Mouse (Mus musculus) monocyte, adult 2 months (primary cell): ENCODE data around the gene Dpm3.

ENCODE experiments used
- DNase-seq, 2 experiments: peaks; one replicate each; pipeline ENCODE4 v3.0.0; 2022; ENCODE audit warnings: low spot score in 2 of 2, low read depth in 1 of 2

The Dpm3 gene

GRCm38 (mm10) chr3:89266439-89266893 is 7.3 kb downstream of the Dpm3 start:
- no peak for DNase-seq

GRCm38 (mm10) chr3:89268916-89269315 is 9.8 kb downstream of the Dpm3 start:
- DNase-seq: no peak

GRCm38 (mm10) chr3:89270051-89270755 is 11.0 kb downstream of the Dpm3 start, which contains the start of gene Slc50a1:
Gene Slc50a1 (minus strand): TSS chr3:89270570.
- peak in 1 of 2 experiments; percentile 33 for DNase-seq

GRCm38 (mm10) chr3:89270891-89271290 is 11.7 kb downstream of the Dpm3 start:
- DNase-seq: no peak

- no peak for DNase-seq
These were observed 12.6 kb downstream of the Dpm3 start for GRCm38 (mm10) chr3:89271760-89272159.

GRCm38 (mm10) chr3:89276061-89276460 is 16.9 kb downstream of the Dpm3 start:
- DNase-seq: no peak

GRCm38 (mm10) chr3:89277281-89278021 is 18.3 kb downstream of the Dpm3 start:
- no peak for DNase-seq

- DNase-seq: no peak
These were observed 18.9 kb downstream of the Dpm3 start for GRCm38 (mm10) chr3:89278107-89278506.

GRCm38 (mm10) chr3:89278643-89279042 is 19.5 kb downstream of the Dpm3 start:
- no peak for DNase-seq

GRCm38 (mm10) chr3:89279153-89279890 is 20.2 kb downstream of the Dpm3 start:
- DNase-seq: peak; percentile 21 to 30

GRCm38 (mm10) chr3:89280050-89280605 is 21.0 kb downstream of the Dpm3 start:
- DNase-seq: no peak

GRCm38 (mm10) chr3:89280606-89281511 is 21.7 kb downstream of the Dpm3 start, which contains the start of gene Efna1:
Gene Efna1 (minus strand): TSS chr3:89281142.
- DNase-seq: no peak

- peak; percentile 39 to 66 for DNase-seq
These were observed 22.6 kb downstream of the Dpm3 start for GRCm38 (mm10) chr3:89281579-89282290.

- no peak for DNase-seq
These were observed 23.1 kb downstream of the Dpm3 start for GRCm38 (mm10) chr3:89282291-89282643.

- DNase-seq: no peak
These were observed 25.1 kb downstream of the Dpm3 start for GRCm38 (mm10) chr3:89284261-89284660.

GRCm38 (mm10) chr3:89285526-89285925 is 26.4 kb downstream of the Dpm3 start:
- DNase-seq: no peak

- DNase-seq: no peak
These were observed 28.1 kb downstream of the Dpm3 start for GRCm38 (mm10) chr3:89287286-89287685.

- DNase-seq: no peak
These were observed 29.4 kb downstream of the Dpm3 start for GRCm38 (mm10) chr3:89288503-89288928.

GRCm38 (mm10) chr3:89291874-89292273 is 32.7 kb downstream of the Dpm3 start:
- DNase-seq: no peak

- DNase-seq: no peak
These were observed 33.1 kb downstream of the Dpm3 start for GRCm38 (mm10) chr3:89292303-89292702.
